Mouse (Mus musculus) olfactory bulb, adult 2 months (tissue): ENCODE measurements at regions not wholly inside any gene's neighbourhood (a gene's known extent, or its start where the extent isn't known, plus 50 kb on each side); places are given as distances from the start of the nearest gene placed in this dataset.

Experiments
- H3K27ac ChIP-seq: fragments of 200-500 bp; 2 replicates; pipeline ENCODE4 v1.5.1; 2012; ENCODE audit warnings: low read depth, low read length; ENCODE audit not compliant: insufficient read depth
- H3K4me1 ChIP-seq: fragments of 200-500 bp; 2 replicates; pipeline ENCODE4 v1.6.1; 2012; ENCODE audit warnings: low read length; ENCODE audit not compliant: control insufficient read depth, insufficient read depth
- H3K4me3 ChIP-seq: fragments of 200-500 bp; 2 replicates; pipeline ENCODE4 v1.5.1; 2012; ENCODE audit warnings: mild to moderate bottlenecking, low read depth, low read length, moderate library complexity; ENCODE audit not compliant: insufficient read depth
- CTCF ChIP-seq: fragments of 200-500 bp; IDR thresholded peaks from 2 replicates; pipeline ENCODE4 v1.5.1; 2012; ENCODE audit warnings: low read depth, mild to moderate bottlenecking, low read length, moderate library complexity; ENCODE audit not compliant: insufficient read depth
- POLR2A ChIP-seq: fragments of 200-500 bp; IDR thresholded peaks from 2 replicates; pipeline ENCODE4 v1.6.1; 2012; ENCODE audit warnings: mild to moderate bottlenecking, low read depth, low read length, moderate library complexity; ENCODE audit not compliant: insufficient read depth
- WGBS: fragments of 180-500 bp; shearing (Covaris S2); methylation state at CpG from one replicate; pipeline ENCODE4 v1.1.7; 2018; 5-methylcytosine and 5-hydroxymethylcytosine counted together

GRCm38 (mm10) chr3:117520461-117520860 lies 54.2 kb upstream of the Plppr5 start:
- 46% methylated on average over 2 of the region's 2 CpGs for WGBS
- TF ChIP-seq CTCF (no peak), POLR2A (no peak)
- no peaks in the 10 kb centered on the region for H3K4me1 ChIP-seq
- H3K4me3 ChIP-seq, result no peak overlapping the region
- no peak overlapping the region for H3K27ac ChIP-seq

GRCm38 (mm10) chr3:117508090-117508489 lies 66.5 kb upstream of the Plppr5 start:
- no peak overlapping the region for H3K27ac ChIP-seq
- H3K4me3 ChIP-seq, result no peak overlapping the region
- TF ChIP-seq POLR2A (no peak), CTCF (no peak)
- no peaks in the 10 kb centered on the region for H3K4me1 ChIP-seq

- Histone ChIP-seq H3K27ac (no peak overlapping the region), H3K4me3 (no peak overlapping the region), H3K4me1 (no peaks in the 10 kb centered on the region)
- WGBS, result 93% methylated on average over 1 of the region's 1 CpGs
- TF ChIP-seq POLR2A (no peak), CTCF (no peak)
Measured at GRCm38 (mm10) chr3:117506151-117506723, 68.4 kb upstream of the Plppr5 start.

GRCm38 (mm10) chr3:117501107-117501506 lies 73.5 kb upstream of the Plppr5 start:
- no peak overlapping the region for H3K27ac ChIP-seq
- TF ChIP-seq POLR2A (no peak), CTCF (no peak)
- WGBS, result 60% methylated on average over 5 of the region's 5 CpGs

GRCm38 (mm10) chr3:117498138-117498897 lies 76.3 kb upstream of the Plppr5 start:
- Histone ChIP-seq H3K4me1 (no peaks in the 10 kb centered on the region), H3K4me3 (no peak overlapping the region), H3K27ac (no peak overlapping the region)
- 79% methylated on average over 5 of the region's 5 CpGs for WGBS
- TF ChIP-seq CTCF (no peak), POLR2A (no peak)

More at GRCm38 (mm10) chr3:117501107-117501506, 73.5 kb upstream of the Plppr5 start:
- H3K4me3 ChIP-seq, result no peak overlapping the region
- no peaks in the 10 kb centered on the region for H3K4me1 ChIP-seq

- H3K27ac ChIP-seq, result no peak overlapping the region
- TF ChIP-seq CTCF, result no peak
- no peak for TF ChIP-seq POLR2A
- H3K4me1 ChIP-seq, result no peaks in the 10 kb centered on the region
- no peak overlapping the region for H3K4me3 ChIP-seq
- WGBS, result 55% methylated on average over 2 of the region's 2 CpGs
Measured at GRCm38 (mm10) chr3:117494118-117494517, 80.5 kb upstream of the Plppr5 start.

GRCm38 (mm10) chr3:117487281-117488027 lies 87.2 kb upstream of the Plppr5 start:
- no peak for TF ChIP-seq POLR2A
- TF ChIP-seq CTCF, result no peak
- 77% methylated on average over 11 of the region's 11 CpGs for WGBS
- Histone ChIP-seq H3K4me1 (peaks cover 6% of the 10 kb centered on the region; the same call in 1 of the 2 replicates), H3K27ac (peak overlapping the region; percentile 75), H3K4me3 (no peak overlapping the region)

- TF ChIP-seq CTCF (no peak), POLR2A (no peak)
- Histone ChIP-seq H3K27ac (no peak overlapping the region), H3K4me3 (no peak overlapping the region), H3K4me1 (peaks cover 6% of the 10 kb centered on the region; the same call in 1 of the 2 replicates)
- 39% methylated on average over 2 of the region's 2 CpGs for WGBS
Measured at GRCm38 (mm10) chr3:117486351-117486750, 88.3 kb upstream of the Plppr5 start.

GRCm38 (mm10) chr3:117480131-117480530 lies 94.5 kb upstream of the Plppr5 start:
- 49% methylated on average over 3 of the region's 3 CpGs for WGBS
- Histone ChIP-seq H3K4me3 (no peak overlapping the region), H3K27ac (no peak overlapping the region), H3K4me1 (no peaks in the 10 kb centered on the region)
- TF ChIP-seq CTCF, result no peak
- TF ChIP-seq POLR2A, result no peak
